Mouse (Mus musculus): ENCODE measurements around the gene Neurl2.

Neurl2 gene

GRCm38 (mm10) chr2:164785481-164786387 is 47.5 kb downstream of the Neurl2 start, which contains the start of gene Snx21:
Snx21 (plus strand) TSS chr2:164785823.
- DNase-seq, result peak; percentile 90

GRCm38 (mm10) chr2:164784869-164785420 is 48.3 kb downstream of the Neurl2 start:
- no peak for DNase-seq

- DNase-seq, result no peak
Measured at GRCm38 (mm10) chr2:164783926-164784581, 49.2 kb downstream of the Neurl2 start.

GRCm38 (mm10) chr2:164781876-164782275 is 51.4 kb downstream of the Neurl2 start:
- DNase-seq, result no peak

Data from liver (tissue).